Mouse (Mus musculus) kidney, embryonic 15.5 days (tissue): Measurements from ENCODE around the gene Cops4. TPM values are rescaled to one million over a fixed set of nuclear protein-coding genes. Genes with fewer than 3 reads are reported as not detected.
A peak's percentile ranks its signal among the peaks of the same experiment; 100 is the strongest.

Experiments used
- ATAC-seq: fragments of 200-750 bp; cut with Nextera tagmentation; replicated peaks from 2 replicates; pipeline ENCODE4 v1.8.0; 2017; ENCODE audit warnings: moderate TSS enrichment; ENCODE audit not compliant: low FRiP score
- H3K27ac ChIP-seq: fragments of 300-500 bp; sonication (generic); 2 replicates; pipeline ENCODE4 v1.5.1; 2015; ENCODE audit warnings: mild to moderate bottlenecking, inconsistent platforms
- H3K27me3 ChIP-seq: fragments of 300-500 bp; sonication (generic); 2 replicates; pipeline ENCODE4 v1.6.1; 2015; ENCODE audit warnings: inconsistent platforms
- H3K36me3 ChIP-seq: fragments of 300-500 bp; sonication (generic); 2 replicates; pipeline ENCODE4 v1.6.1; 2015; ENCODE audit warnings: inconsistent platforms
- H3K4me1 ChIP-seq: fragments of 300-500 bp; sonication (generic); 2 replicates; pipeline ENCODE4 v1.6.1; 2015; ENCODE audit warnings: inconsistent platforms
- H3K4me2 ChIP-seq: fragments of 300-500 bp; sonication (generic); 2 replicates; pipeline ENCODE4 v1.6.1; 2015; ENCODE audit warnings: moderate library complexity, mild to moderate bottlenecking, inconsistent platforms
- H3K4me3 ChIP-seq: fragments of 300-500 bp; sonication (generic); replicated peaks from 2 replicates; pipeline ENCODE4 v1.5.1; 2015; ENCODE audit warnings: mild to moderate bottlenecking, inconsistent platforms
- H3K9ac ChIP-seq: fragments of 300-500 bp; sonication (generic); 2 replicates; pipeline ENCODE4 v1.6.1; 2015; ENCODE audit warnings: mild to moderate bottlenecking, inconsistent platforms
- H3K9me3 ChIP-seq: fragments of 300-500 bp; sonication (generic); replicated peaks from 2 replicates; pipeline ENCODE4 v1.6.1; 2016; ENCODE audit warnings: inconsistent platforms
- WGBS: fragments of 180-500 bp; shearing (Covaris S2); methylation state at CpG from one replicate; pipeline ENCODE4 v1.1.7; 2015; ENCODE audit warnings: mixed read lengths; 5-methylcytosine and 5-hydroxymethylcytosine counted together
- polyA plus RNA-seq: library from polyadenylated mRNA; unstranded; fragments of >200 nt; fragmentation: Nextera tagmentation; extraction: Ambion mirVana; gene quantifications from 2 replicates; pipeline ENCODE4 v1.2.1, GENCODE M21; 2015

Gene Cops4
- polyA plus RNA-seq, 1 experiment from 2014 or later: 192 TPM

DNA sequence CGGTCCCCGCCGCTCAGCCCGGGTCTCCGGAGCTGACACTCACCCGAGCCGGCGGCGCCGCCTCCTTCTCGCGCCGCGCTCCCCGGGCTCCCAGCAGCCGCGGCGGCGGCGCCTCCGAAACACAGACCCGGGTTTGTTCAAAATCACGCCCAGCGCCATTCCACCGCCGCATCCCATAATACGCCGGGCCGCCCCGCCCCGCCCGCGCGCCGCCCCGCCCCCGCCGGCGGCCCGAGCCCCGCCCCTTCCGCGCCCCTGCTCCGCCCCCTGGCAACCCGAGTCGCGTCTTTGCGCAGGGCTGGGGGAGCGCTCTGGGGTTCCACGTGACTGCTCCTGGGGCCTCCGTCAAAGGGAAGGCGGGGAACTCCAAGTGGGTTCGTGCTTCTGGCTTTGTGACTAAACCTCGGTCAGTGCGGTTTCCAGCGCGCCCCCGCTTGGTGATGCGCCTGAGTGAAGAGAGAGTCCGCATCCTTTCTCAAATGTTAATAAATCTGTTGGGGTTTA, 17.6 kb upstream of the Cops4 start, which contains the start of gene Lin54:
TSS of gene Lin54 (minus strand) at position 182 of the 504 bp plus-strand sequence.
- H3K4me1 ChIP-seq: peaks cover 28% of the 10 kb centered on the region
- peak within 1 kb of the TSS; percentile 86 for H3K4me3 ChIP-seq
- no peaks in the 10 kb centered on the region for H3K27me3 ChIP-seq
- peak within 1 kb of the TSS; percentile 79 for H3K27ac ChIP-seq
- H3K4me2 ChIP-seq: peak within 1 kb of the TSS; percentile 95
- ATAC-seq: peak; percentile 95
- no peaks in the 10 kb centered on the region for H3K9me3 ChIP-seq
- peak within 1 kb of the TSS; percentile 61 for H3K9ac ChIP-seq
- under 1% methylated on average over 38 of the region's 60 CpGs for WGBS
- no peaks in the 10 kb centered on the region for H3K36me3 ChIP-seq

DNA sequence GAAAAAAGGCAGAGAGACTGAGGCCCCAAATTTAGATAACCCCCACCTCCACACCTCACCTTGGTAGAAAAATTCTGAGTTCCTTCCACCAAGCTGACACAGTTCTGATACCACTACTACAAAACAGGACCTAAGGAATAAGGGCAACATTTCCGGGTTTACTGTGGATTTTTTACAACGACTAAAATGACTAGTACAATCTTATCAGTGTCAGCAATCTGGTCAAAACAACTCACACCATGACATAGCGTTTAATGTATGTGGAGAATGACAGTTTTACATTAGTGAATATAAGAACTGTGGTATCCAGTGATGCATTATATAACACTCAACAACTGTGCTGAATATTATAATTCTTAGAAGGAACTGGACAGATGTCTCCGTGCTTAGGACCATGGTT, 16.8 kb upstream of the Cops4 start:
- H3K4me3 ChIP-seq: peak overlapping the region; percentile 86
- ATAC-seq: no peak
- 70% methylated on average over 4 of the region's 4 CpGs for WGBS

DNA sequence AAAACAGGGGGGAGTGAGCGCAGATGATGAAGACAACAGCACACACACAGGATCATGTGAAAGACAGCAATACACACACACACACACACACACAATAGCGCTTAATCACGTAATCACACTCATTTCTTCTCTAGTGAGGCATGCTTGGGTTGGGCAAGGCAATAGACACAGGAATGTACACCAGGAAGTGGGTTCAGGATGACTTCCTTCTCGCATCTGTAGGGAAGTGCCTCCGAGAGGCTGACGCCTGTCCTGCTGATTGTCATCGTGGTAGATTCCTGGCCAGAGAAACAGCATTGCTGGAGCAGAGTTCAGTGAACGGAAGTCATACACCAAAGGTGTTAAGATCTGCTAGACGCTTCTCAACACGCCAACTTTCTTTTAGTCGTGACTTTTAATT, 8.9 kb upstream of the Cops4 start:
- H3K36me3 ChIP-seq: no peaks in the 10 kb centered on the region
- no peaks in the 10 kb centered on the region for H3K9me3 ChIP-seq
- 0 out of 2 replicates have a peak, but pooled peaks cover 5% of the 10 kb centered on the region for H3K4me1 ChIP-seq
- no peak overlapping the region for H3K27ac ChIP-seq
- WGBS: 68% methylated on average over 11 of the region's 11 CpGs
- no peak overlapping the region for H3K9ac ChIP-seq
- H3K4me3 ChIP-seq: no peak overlapping the region
- H3K27me3 ChIP-seq: no peaks in the 10 kb centered on the region
- no peak for ATAC-seq
- H3K4me2 ChIP-seq: no peak overlapping the region

More for the DNA sequence above, 16.8 kb upstream of the Cops4 start:
- Histone ChIP-seq H3K9ac (no peak overlapping the region), H3K9me3 (no peaks in the 10 kb centered on the region), H3K36me3 (no peaks in the 10 kb centered on the region), H3K4me2 (peak overlapping the region; percentile 95), H3K27ac (no peak overlapping the region; the same call in 1 of the 2 replicates), H3K4me1 (peaks cover 25% of the 10 kb centered on the region), H3K27me3 (no peaks in the 10 kb centered on the region)

DNA sequence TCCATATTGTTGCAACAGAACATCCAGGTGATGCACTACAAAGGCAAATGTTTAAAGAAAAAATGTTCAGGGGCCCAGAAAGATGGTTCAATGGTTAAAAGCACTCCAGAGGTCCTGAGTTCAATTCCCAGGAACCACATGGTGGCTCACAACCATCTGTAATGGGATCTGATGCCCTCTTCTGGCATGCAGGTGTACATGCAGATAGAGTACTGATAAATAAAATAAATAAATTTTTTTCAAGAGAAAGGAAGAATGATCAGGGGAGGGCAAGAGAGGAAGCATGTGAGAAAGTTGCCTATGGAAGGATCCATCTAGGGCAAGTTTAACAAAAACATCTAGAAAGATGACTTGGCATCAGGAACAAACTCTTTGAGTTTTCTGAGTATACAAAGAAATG, 5.5 kb upstream of the Cops4 start:
- Histone ChIP-seq H3K27me3 (no peaks in the 10 kb centered on the region), H3K4me2 (no peak overlapping the region), H3K4me1 (peaks cover 7% of the 10 kb centered on the region), H3K27ac (no peak overlapping the region), H3K4me3 (no peak overlapping the region), H3K9me3 (no peaks in the 10 kb centered on the region), H3K9ac (no peak overlapping the region), H3K36me3 (no peaks in the 10 kb centered on the region)
- ATAC-seq: no peak

DNA sequence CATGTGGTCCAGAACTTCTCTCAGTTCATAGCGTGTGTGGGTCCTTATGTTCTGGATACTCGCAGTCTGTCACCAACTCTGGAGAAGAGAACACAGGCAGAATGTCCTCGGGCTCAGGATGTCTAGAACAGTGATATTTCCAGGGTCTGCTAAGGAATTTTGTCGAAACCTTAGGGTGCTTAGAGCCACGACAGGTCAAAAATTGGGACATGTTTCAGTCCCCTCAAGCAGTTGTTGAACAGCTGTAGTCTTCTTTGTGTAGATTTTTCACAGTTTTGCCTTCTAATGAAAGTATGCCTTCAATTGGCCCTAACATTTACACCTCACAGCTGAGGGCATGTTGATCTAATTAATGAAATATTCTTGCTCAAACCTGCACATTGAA, 910 bp downstream of the Cops4 start:
- 0 out of 2 replicates have a peak, but pooled peaks have one; percentile 5 for ATAC-seq

DNA sequence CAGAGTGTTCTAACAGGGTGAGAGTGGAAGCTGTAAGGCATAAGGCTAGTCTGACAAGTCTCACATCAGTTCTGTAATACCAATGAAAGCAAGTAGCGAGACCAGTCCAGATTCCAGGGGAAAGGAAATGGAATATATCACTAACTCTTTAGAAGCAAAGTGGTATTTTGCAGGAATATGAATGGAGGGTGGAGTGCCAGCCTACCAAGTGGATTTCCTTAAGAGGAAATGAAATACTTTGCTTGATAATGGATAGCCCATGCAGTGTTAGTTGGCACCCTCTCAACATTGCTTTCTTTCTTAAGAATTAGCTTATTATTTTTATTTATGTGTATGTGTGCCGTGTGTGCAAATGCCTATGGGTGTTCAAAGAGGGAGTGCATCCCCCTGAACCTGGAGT, 2.1 kb downstream of the Cops4 start:
- Histone ChIP-seq H3K36me3 (peaks cover 10% of the 10 kb centered on the region), H3K9me3 (no peaks in the 10 kb centered on the region), H3K4me3 (0 out of 2 replicates have a peak overlapping the region, but pooled peaks have one; percentile 4), H3K27me3 (no peaks in the 10 kb centered on the region), H3K4me2 (0 out of 2 replicates have a peak overlapping the region, but pooled peaks have one; percentile 4), H3K4me1 (peaks cover 20% of the 10 kb centered on the region), H3K27ac (no peak overlapping the region), H3K9ac (no peak overlapping the region)
- 86% methylated on average over 2 of the region's 2 CpGs for WGBS
- no peak for ATAC-seq

More for the DNA sequence above, 910 bp downstream of the Cops4 start:
- Histone ChIP-seq H3K9me3 (no peaks in the 10 kb centered on the region), H3K4me1 (peaks cover 21% of the 10 kb centered on the region), H3K4me2 (peak overlapping the region; percentile 75), H3K36me3 (peaks cover 5% of the 10 kb centered on the region; the same call in 1 of the 2 replicates), H3K27ac (peak overlapping the region; percentile 86), H3K9ac (peak overlapping the region; percentile 86), H3K27me3 (no peaks in the 10 kb centered on the region), H3K4me3 (peak overlapping the region; percentile 88)
- 12% methylated on average over 5 of the region's 5 CpGs for WGBS

DNA sequence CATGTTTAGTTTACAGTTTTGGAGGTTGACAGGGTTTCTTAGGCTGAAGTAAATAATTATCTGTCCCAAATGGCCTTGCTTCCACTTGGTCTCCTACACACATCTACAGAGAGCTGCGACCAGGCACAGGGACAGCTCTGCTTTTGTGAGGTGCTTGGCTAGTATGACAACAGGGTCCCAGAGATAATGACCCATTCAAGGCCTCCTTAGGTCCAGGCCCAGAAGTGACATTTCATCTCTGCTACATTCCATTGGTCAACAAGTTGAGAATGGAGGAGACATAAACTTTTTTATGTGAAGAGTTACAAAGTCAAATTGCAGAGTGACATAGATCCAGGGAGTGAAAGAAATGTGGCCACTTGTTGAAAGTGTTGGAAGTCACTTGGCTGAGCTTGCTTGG, 5.2 kb downstream of the Cops4 start:
- Histone ChIP-seq H3K4me3 (no peak overlapping the region), H3K9ac (no peak overlapping the region), H3K9me3 (no peaks in the 10 kb centered on the region), H3K36me3 (peaks cover 23% of the 10 kb centered on the region), H3K27me3 (no peaks in the 10 kb centered on the region), H3K27ac (no peak overlapping the region), H3K4me2 (no peak overlapping the region), H3K4me1 (peaks cover 16% of the 10 kb centered on the region)
- ATAC-seq: no peak
- 89% methylated on average over 1 of the region's 1 CpGs for WGBS

DNA sequence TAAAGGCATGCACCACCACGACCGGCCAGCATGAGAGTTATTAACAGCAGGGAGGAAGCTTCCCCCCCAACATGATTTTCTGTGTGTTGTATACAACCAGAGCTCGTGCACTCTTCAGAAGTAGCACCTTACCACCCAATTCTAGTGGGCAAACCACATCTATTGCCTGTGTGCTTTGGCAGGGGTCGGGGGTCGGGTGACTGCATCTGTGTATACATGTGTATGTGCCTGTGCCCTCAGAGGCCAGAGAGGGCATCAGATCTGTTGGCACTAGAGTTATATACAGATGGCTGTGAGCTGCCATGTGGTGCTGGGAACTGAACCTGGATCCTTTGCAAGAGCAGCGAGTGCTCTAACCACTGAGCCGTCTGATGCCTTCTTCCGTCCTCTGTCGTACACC, 6.8 kb downstream of the Cops4 start:
- WGBS: 96% methylated on average over 9 of the region's 9 CpGs
- no peak overlapping the region for H3K4me2 ChIP-seq
- peaks cover 8% of the 10 kb centered on the region for H3K4me1 ChIP-seq
- H3K27me3 ChIP-seq: no peaks in the 10 kb centered on the region
- no peak overlapping the region for H3K9ac ChIP-seq
- no peaks in the 10 kb centered on the region for H3K9me3 ChIP-seq
- H3K27ac ChIP-seq: no peak overlapping the region
- no peak for ATAC-seq
- peaks cover 38% of the 10 kb centered on the region for H3K36me3 ChIP-seq
- H3K4me3 ChIP-seq: no peak overlapping the region

DNA sequence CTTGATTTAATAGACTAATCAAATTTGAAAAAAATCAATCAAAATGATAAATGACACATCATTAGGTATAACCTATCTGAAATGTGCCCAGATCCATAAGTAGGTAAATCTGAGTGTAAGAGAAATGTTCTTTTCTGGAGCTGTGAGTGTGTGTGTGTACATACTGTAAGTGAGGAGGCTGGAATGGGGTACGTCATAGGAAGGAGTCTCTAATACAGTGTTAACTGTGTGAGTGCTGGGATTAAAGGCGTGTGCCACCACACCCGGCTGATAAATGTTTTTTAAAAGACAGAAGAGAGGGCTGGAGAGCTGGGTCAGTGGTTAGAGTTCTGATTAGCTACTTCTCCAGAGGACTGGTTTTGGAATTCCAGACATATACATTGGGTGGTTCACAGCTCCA, 7.5 kb downstream of the Cops4 start:
- Histone ChIP-seq H3K36me3 (peaks cover 45% of the 10 kb centered on the region), H3K9me3 (no peaks in the 10 kb centered on the region), H3K27me3 (no peaks in the 10 kb centered on the region), H3K4me1 (peaks cover 1% of the 10 kb centered on the region), H3K4me3 (no peak overlapping the region), H3K4me2 (no peak overlapping the region), H3K9ac (no peak overlapping the region), H3K27ac (0 out of 2 replicates have a peak overlapping the region, but pooled peaks have one; percentile 10)
- WGBS: 77% methylated on average over 3 of the region's 3 CpGs
- ATAC-seq: no peak

DNA sequence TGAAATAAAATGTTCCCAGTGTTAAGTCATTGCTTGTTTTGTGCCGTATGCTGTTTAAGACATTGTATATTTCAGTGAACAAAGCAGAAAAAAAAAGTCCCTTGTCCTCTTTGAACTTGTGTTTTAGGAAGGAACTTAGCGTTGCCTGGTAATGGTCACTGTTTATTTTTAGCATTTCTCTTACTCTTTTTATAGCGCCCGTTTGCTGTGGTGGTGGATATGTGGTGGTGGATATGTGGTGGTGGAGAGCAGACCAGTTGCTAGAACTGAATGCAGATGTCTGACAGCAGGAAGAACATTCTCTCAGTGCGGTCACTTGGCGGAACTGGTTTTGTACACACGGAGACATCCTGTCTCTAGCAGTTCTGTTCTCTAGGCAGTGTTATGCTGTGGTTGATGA, 8.1 kb downstream of the Cops4 start:
- H3K9ac ChIP-seq: no peak overlapping the region
- ATAC-seq: no peak
- no peak overlapping the region for H3K27ac ChIP-seq
- peaks cover 50% of the 10 kb centered on the region for H3K36me3 ChIP-seq
- H3K27me3 ChIP-seq: no peaks in the 10 kb centered on the region
- H3K4me2 ChIP-seq: no peak overlapping the region
- no peaks in the 10 kb centered on the region for H3K9me3 ChIP-seq
- 78% methylated on average over 7 of the region's 7 CpGs for WGBS
- H3K4me1 ChIP-seq: no peaks in the 10 kb centered on the region
- H3K4me3 ChIP-seq: no peak overlapping the region

DNA sequence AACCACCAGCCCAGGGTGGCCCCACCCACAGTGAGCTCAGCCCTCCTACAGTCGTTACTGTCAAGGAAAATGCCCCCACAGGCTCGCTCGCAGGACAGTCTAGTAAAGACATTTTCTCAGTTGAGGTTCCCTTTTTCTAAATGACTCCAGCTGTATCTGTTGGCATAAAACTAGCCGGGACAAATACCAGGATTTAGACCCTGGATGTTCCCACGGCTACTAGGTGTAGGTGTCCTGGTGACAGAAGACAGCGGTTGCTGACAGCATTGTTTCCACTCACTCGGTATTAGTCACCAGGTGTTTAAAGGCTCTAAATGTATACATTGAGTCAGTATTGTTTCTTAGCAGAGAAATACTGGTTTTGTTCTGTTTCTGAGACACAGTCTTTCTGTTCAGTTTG, 17.7 kb downstream of the Cops4 start:
- H3K27me3 ChIP-seq: no peaks in the 10 kb centered on the region
- ATAC-seq: no peak

DNA sequence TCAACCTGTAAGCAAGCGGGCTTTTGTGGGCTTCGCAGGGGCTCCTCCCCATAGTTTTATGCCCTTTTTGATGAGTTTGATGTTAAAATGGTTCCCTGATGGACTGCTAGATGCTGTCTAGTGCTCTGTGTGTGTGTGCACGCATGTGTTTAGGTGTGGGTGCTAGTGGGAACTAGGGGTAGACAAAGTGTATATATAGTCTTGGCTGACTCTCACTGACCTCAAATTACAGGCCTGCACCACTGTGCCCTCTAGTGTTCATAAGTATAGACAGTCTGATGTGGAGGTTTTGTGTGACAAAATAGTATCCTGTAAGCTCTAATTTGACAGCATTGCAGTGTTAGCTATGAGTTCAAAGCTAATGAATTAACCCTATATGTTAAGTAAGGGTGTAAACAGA, 18.5 kb downstream of the Cops4 start:
- Histone ChIP-seq H3K9me3 (no peaks in the 10 kb centered on the region), H3K9ac (no peak overlapping the region), H3K27me3 (no peaks in the 10 kb centered on the region), H3K4me3 (no peak overlapping the region), H3K36me3 (peaks cover 83% of the 10 kb centered on the region), H3K4me1 (no peaks in the 10 kb centered on the region), H3K4me2 (no peak overlapping the region), H3K27ac (no peak overlapping the region)
- ATAC-seq: no peak
- 82% methylated on average over 3 of the region's 3 CpGs for WGBS

More for the DNA sequence above, 17.7 kb downstream of the Cops4 start:
- Histone ChIP-seq H3K27ac (no peak overlapping the region), H3K9me3 (no peaks in the 10 kb centered on the region), H3K36me3 (peaks cover 85% of the 10 kb centered on the region), H3K4me3 (no peak overlapping the region), H3K4me1 (no peaks in the 10 kb centered on the region), H3K9ac (no peak overlapping the region), H3K4me2 (no peak overlapping the region)
- WGBS: 82% methylated on average over 7 of the region's 7 CpGs
